Mouse (Mus musculus): ENCODE data around the gene Rbp3.

DNA sequence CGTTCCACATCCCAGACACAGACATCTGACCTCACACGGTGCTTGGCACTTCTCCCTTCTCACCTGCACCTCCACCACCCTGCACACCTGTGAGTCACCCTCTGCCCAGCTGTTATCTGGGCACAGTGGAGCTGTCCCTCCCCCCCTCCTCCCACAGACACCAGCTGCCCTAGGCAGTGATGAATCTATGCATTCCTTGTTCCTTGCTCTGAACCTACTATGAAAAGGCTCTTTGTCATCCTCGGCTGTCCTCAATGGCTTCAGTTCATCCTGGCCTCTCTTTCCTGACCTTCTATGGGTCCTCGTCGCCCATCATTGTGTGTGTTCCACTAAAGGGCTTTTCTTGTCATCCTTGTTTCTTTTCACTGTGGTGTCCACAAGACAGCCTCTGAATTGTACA, 20.9 kb downstream of the Rbp3 start:
- no peak for TF ChIP-seq POLR2A (IDR thresholded peaks at IDR 0.05; ENCODE audit: low read depth, low read length)
- no peak for TF ChIP-seq USF1 (IDR thresholded peaks at IDR 0.05; ENCODE audit: low read depth, low read length)
- TF ChIP-seq CTCF (conservative IDR thresholded peaks at IDR 0.05 in 1 of 2, IDR thresholded peaks at IDR 0.05 in 1 of 2; ENCODE audit: low read depth in 2 of 2, low read length in 2 of 2), result no peak
- TF ChIP-seq GABPA (IDR thresholded peaks at IDR 0.05; ENCODE audit: insufficient replicate concordance, low read depth, low read length), result no peak
- no peak for TF ChIP-seq MAX (IDR thresholded peaks at IDR 0.05; ENCODE audit: low read length)
- TF ChIP-seq TCF12 (IDR thresholded peaks at IDR 0.05; ENCODE audit: low read depth, low read length), result no peak
- TF ChIP-seq ZNF384 (IDR thresholded peaks at IDR 0.05; ENCODE audit: low read depth, low read length), result no peak
- TF ChIP-seq MXI1 (IDR thresholded peaks at IDR 0.05; ENCODE audit: low read depth, low read length), result no peak
- TF ChIP-seq CHD1 (IDR thresholded peaks at IDR 0.05; ENCODE audit: low read depth, low read length), result no peak
- no peak for TF ChIP-seq ETS1 (conservative IDR thresholded peaks at IDR 0.05; ENCODE audit: low read depth, low read length)
- no peak for TF ChIP-seq ELF1 (IDR thresholded peaks at IDR 0.05; ENCODE audit: low read depth, low read length)
- no peak for TF ChIP-seq MAFK (IDR thresholded peaks at IDR 0.05; ENCODE audit: insufficient replicate concordance, low read length)
- no peak for TF ChIP-seq E2F4 (IDR thresholded peaks at IDR 0.05; ENCODE audit: insufficient replicate concordance, low read depth, low read length)

Measured in CH12.LX (cell line).